22 mouse cellular contexts compared by ENCODE assay signal in the genomic region with DNA sequence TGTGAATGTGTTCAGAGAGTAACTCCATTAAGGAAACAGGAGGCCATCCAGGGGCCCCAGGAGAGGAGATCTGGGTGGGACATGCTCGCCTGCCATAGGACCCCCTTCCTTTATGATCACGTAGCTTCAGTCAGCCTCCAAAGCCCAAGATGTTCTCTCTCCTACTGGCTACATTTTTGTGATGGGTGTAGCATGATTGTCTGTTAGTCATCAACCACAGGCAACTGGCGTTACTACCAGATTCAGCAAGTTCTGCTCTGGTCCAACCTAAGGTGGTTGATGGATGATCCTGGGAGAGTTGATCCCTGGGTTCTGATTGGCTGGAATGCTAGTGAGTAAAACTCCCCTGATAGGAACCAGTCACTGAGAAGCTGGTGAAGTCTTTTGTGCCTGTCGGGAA. TPM values are rescaled to one million over a fixed set of nuclear protein-coding genes. Genes with fewer than 3 reads are reported as not detected.
DNase-seq lines count a peak whose midpoint lies in the region; ATAC-seq and TF ChIP-seq lines count a peak whose summit lies in the region.
"Had no signal": no experiment of that assay in that cellular context is flagged by ENCODE, and none has a peak within 500 bp of the region (broad histone marks: within the 10 kb centered on the region; RNA-seq: fewer than 3 reads in every experiment).

No protein-coding gene starts in this region.

- H3K27me3 ChIP-seq in embryonic facial prominence, embryonic 14.5 days (replicated peaks; ENCODE audit: control insufficient read depth, insufficient read depth, low read length): no peaks in the 10 kb centered on the region
- H3K27me3 ChIP-seq in myocyte (ENCODE audit: control insufficient read depth, insufficient read depth, insufficient read length): no peaks in the 10 kb centered on the region
- H3K27me3 ChIP-seq: neural tube, embryonic 15.5 days had no signal

- peak overlapping the region; percentile 78 for H3K27ac ChIP-seq in gastrocnemius, adult 2 months
- 0 out of 2 replicates have a peak overlapping the region, but pooled peaks have one; percentile 89 for H3K27ac ChIP-seq in embryonic facial prominence, embryonic 14.5 days (replicated peaks; ENCODE audit: low read depth, low read length)
- H3K27ac ChIP-seq: layer of hippocampus, adult 2 months; midbrain, embryonic 10.5 days; neural tube, embryonic 15.5 days had no signal

- DNase-seq in gastrocnemius, adult 2 months: no peak
- no peak for DNase-seq in gastrocnemius, postnatal 10 days
- DNase-seq in NIH3T3 (ENCODE audit: low read depth): peak; percentile 96
- no peak for DNase-seq in embryonic facial prominence, embryonic 14.5 days (ENCODE audit: low spot score)
- DNase-seq in thymus, adult 18-20 months: no peak
- DNase-seq in T-cell, adult 2 months (ENCODE audit: low spot score): no peak
- no peak for DNase-seq in embryo, embryonic 10 days (ENCODE audit: low spot score)
- DNase-seq: B cell, adult 2 months; cerebellum, adult 18-20 months; forebrain, postnatal 0 days; kidney, adult 9 months; kidney, postnatal 14 days; liver, postnatal 0 days had no signal

- H3K9ac ChIP-seq in embryonic facial prominence, embryonic 14.5 days (ENCODE audit: low read depth, low read length): no peak overlapping the region
- H3K9ac ChIP-seq: forebrain, postnatal 0 days; liver, postnatal 0 days; neural tube, embryonic 15.5 days had no signal

- no peak for TF ChIP-seq CTCF in gastrocnemius, adult 2 months (IDR thresholded peaks at IDR 0.05)

- H3ac ChIP-seq in myocyte (ENCODE audit: control insufficient read depth, insufficient read length): no peak overlapping the region

- no peak for ATAC-seq in embryonic facial prominence, embryonic 14.5 days (ENCODE audit: low read depth)
- ATAC-seq: forebrain, postnatal 0 days; hindbrain, embryonic 16.5 days; intestine, embryonic 16.5 days; liver, postnatal 0 days; midbrain, embryonic 16.5 days had no signal

- H3K9me3 ChIP-seq in embryonic facial prominence, embryonic 14.5 days (ENCODE audit: control insufficient read depth, low read length): no peaks in the 10 kb centered on the region
- H3K9me3 ChIP-seq: hindbrain, embryonic 10.5 days; midbrain, embryonic 10.5 days; neural tube, embryonic 15.5 days had no signal

- TF ChIP-seq POLR2A in myocyte (IDR thresholded peaks at IDR 0.05; ENCODE audit: insufficient read length, low read depth): no peak

- 69% methylated on average over 4 of the region's 4 CpGs for WGBS in embryonic facial prominence, embryonic 14.5 days

- H3K36me3 ChIP-seq in embryonic facial prominence, embryonic 14.5 days (ENCODE audit: control insufficient read depth, insufficient read depth, low read length): no peaks in the 10 kb centered on the region
- H3K36me3 ChIP-seq in myocyte (ENCODE audit: control insufficient read depth, insufficient read depth): no peaks in the 10 kb centered on the region
- H3K36me3 ChIP-seq: hindbrain, embryonic 10.5 days; midbrain, embryonic 10.5 days; neural tube, embryonic 15.5 days had no signal

- H3K4me3 ChIP-seq in gastrocnemius, adult 2 months: no peak overlapping the region
- H3K4me3 ChIP-seq in embryonic facial prominence, embryonic 14.5 days (ENCODE audit: low read depth, low read length): no peak overlapping the region
- no peak overlapping the region for H3K4me3 ChIP-seq in myocyte
- H3K4me3 ChIP-seq: hindbrain, embryonic 10.5 days; layer of hippocampus, adult 2 months; midbrain, embryonic 10.5 days; neural tube, embryonic 15.5 days had no signal

- no peaks in the 10 kb centered on the region for H3K79me2 ChIP-seq in myocyte (ENCODE audit: control insufficient read depth, insufficient read depth)

- H3K4me1 ChIP-seq in embryonic facial prominence, embryonic 14.5 days (ENCODE audit: control insufficient read depth, insufficient read depth, low read length): peaks cover 33% of the 10 kb centered on the region

- intact Hi-C loops in gastrocnemius, adult 2 months (cut with DNase I): no loop called here

- no peak overlapping the region for H3K4me2 ChIP-seq in embryonic facial prominence, embryonic 14.5 days (ENCODE audit: low read depth, low read length)
- H3K4me2 ChIP-seq in myocyte (ENCODE audit: low read depth): peak overlapping the region; percentile 73
- H3K4me2 ChIP-seq: liver, embryonic 11.5 days; neural tube, embryonic 15.5 days had no signal

TF ChIP-seq in myocyte, 11 proteins besides CTCF, POLR2A, EP300 and RAD21:
- TF ChIP-seq TCF12 (IDR thresholded peaks at IDR 0.05; ENCODE audit: insufficient read depth, poor library complexity, severe bottlenecking): no peak
- no peak for TF ChIP-seq CEBPB (IDR thresholded peaks at IDR 0.05; ENCODE audit: insufficient read depth, poor library complexity, severe bottlenecking)
- no peak for TF ChIP-seq USF1 (IDR thresholded peaks at IDR 0.05; ENCODE audit: low read depth)
- no peak for TF ChIP-seq TCF3 (IDR thresholded peaks at IDR 0.05; ENCODE audit: insufficient read length, low read depth)
- TF ChIP-seq MYOG (IDR thresholded peaks at IDR 0.05; ENCODE audit: control insufficient read depth in 1 of 3, insufficient read depth in 1 of 3, insufficient read length in 2 of 3, low read depth in 2 of 3): peak in 1 of 3 experiments; percentile 15
- TF ChIP-seq REST (IDR thresholded peaks at IDR 0.05; ENCODE audit: insufficient read depth, insufficient read length): no peak
- no peak for TF ChIP-seq E2F4 (IDR thresholded peaks at IDR 0.05; ENCODE audit: insufficient read depth)
- TF ChIP-seq MAX (IDR thresholded peaks at IDR 0.05; ENCODE audit: low read depth): no peak
- no peak for TF ChIP-seq SRF (IDR thresholded peaks at IDR 0.05; ENCODE audit: control insufficient read depth, insufficient read length, low read depth)
- TF ChIP-seq POLR2AphosphoS2 (IDR thresholded peaks at IDR 0.05; ENCODE audit: insufficient read length, low read depth): no peak
- peak in 1 of 3 experiments; percentile 43 for TF ChIP-seq MYOD1 (IDR thresholded peaks at IDR 0.05; ENCODE audit: control insufficient read depth in 1 of 3, insufficient read length in 2 of 3, low read depth in 2 of 3)
TF ChIP-seq in myocyte: peak in this region for 2.

RNA-seq across cellular contexts. Expression of a gene that starts 9.7 kb away (rescaled TPM):
- 10 to 100 TPM; 43.6 to 64.7 TPM for total RNA-seq in gastrocnemius, adult 2 months (2021)
- total RNA-seq in gastrocnemius, postnatal 10 days (2021): 10 to 100 TPM; 63.3 to 73.2 TPM
- 202 and 230 TPM in 2 replicates for polyA plus RNA-seq in embryonic facial prominence, embryonic 14.5 days (2014; fragmentation: Nextera tagmentation; extraction: Ambion mirVana)
- 167 TPM for polyA plus RNA-seq in myocyte (2012; fragmentation: generic; extraction: Trizol)

RNA-seq across cellular contexts. Expression of a gene that starts 46.1 kb away (rescaled TPM):
- 1 to 10 TPM; 5.1 to 6.5 TPM for total RNA-seq in gastrocnemius, adult 2 months (2021)
- total RNA-seq in gastrocnemius, postnatal 10 days (2021): 10 to 100 TPM; 14.1 to 17.2 TPM
- polyA plus RNA-seq in embryonic facial prominence, embryonic 14.5 days (2014; fragmentation: Nextera tagmentation; extraction: Ambion mirVana): 15.4 and 15.7 TPM in 2 replicates
- 39.3 TPM for polyA plus RNA-seq in myocyte (2012; fragmentation: generic; extraction: Trizol)
